Mouse (Mus musculus) kidney, adult 2 months (tissue): ENCODE measurements around the gene Rangap1. TPM values are rescaled to one million over a fixed set of nuclear protein-coding genes. Genes with fewer than 3 reads are reported as not detected.

Source experiments
- DNase-seq: peaks from one replicate; pipeline ENCODE4 v3.0.0; 2021
- H3K27ac ChIP-seq: fragments of 200-500 bp; 2 replicates; pipeline ENCODE4 v1.5.1; 2012; ENCODE audit warnings: low read depth, low read length, control low read depth, inconsistent platforms; ENCODE audit not compliant: insufficient read depth
- H3K27me3 ChIP-seq: fragments of 200-500 bp; replicated peaks from 2 replicates; pipeline ENCODE4 v1.6.1; 2012; ENCODE audit warnings: mild to moderate bottlenecking, moderate library complexity, low read length, inconsistent platforms; ENCODE audit not compliant: control insufficient read depth, insufficient read depth
- H3K36me3 ChIP-seq: fragments of 200-500 bp; 2 replicates; pipeline ENCODE4 v1.6.1; 2012; ENCODE audit warnings: mild to moderate bottlenecking, moderate library complexity, low read length, inconsistent platforms; ENCODE audit not compliant: control insufficient read depth, insufficient read depth
- H3K4me1 ChIP-seq: fragments of 200-500 bp; 2 replicates; pipeline ENCODE4 v1.6.1; 2011; ENCODE audit warnings: low read length; ENCODE audit not compliant: control insufficient read depth, insufficient read depth
- H3K4me3 ChIP-seq: fragments of 200-500 bp; 2 replicates; pipeline ENCODE4 v1.5.1; 2011; ENCODE audit warnings: mild to moderate bottlenecking, low read depth, low read length, control low read depth; ENCODE audit not compliant: insufficient read depth
- CTCF ChIP-seq: fragments of 200-500 bp; conservative IDR thresholded peaks from 2 replicates; pipeline ENCODE4 v1.5.1; 2011; ENCODE audit warnings: low read depth, mild to moderate bottlenecking, control low read depth, low read length, moderate library complexity, mixed read lengths; ENCODE audit not compliant: insufficient read depth, insufficient read length
- POLR2A ChIP-seq: fragments of 200-500 bp; IDR thresholded peaks from one replicate; pipeline ENCODE4 v1.6.1; 2011; ENCODE audit warnings: low read depth, low read length, control low read depth
- WGBS: fragments of 180-500 bp; shearing (Covaris S2); methylation state at CpG from one replicate; pipeline ENCODE4 v1.1.7; 2018; 5-methylcytosine and 5-hydroxymethylcytosine counted together
- polyA plus RNA-seq: library from polyadenylated mRNA; depleted of rRNA; stranded (reverse); fragments of >200 nt; gene quantifications from 2 replicates; pipeline ENCODE4 v1.2.3, GENCODE M21; 2012

The Rangap1 gene
- polyA plus RNA-seq, 1 experiment: 25.8 TPM

DNA sequence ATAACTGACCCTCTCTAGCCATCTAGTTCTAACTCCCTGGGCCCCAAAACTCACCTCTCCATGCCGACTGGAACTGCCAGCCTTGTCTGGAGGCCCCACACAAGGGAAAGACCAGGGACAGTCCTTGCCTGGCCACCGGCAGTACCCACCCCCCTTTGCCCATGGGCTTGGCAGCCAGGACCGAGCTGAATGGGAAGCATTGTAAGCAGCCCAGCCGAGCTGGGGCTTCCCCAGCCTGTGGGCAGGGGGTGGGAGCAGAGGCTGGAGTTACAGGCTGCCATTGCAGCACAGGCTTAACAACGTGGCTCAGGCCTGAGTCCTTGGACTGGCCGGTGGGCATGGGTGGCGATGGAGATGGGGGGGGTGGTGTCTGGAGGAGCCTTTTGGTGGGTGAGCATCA is 48.2 kb downstream of the Rangap1 start, which contains the start of gene Chadl:
Chadl (minus strand) TSS at position 113 of the 400 bp plus-strand sequence.
- WGBS: 73% methylated on average over 7 of the region's 7 CpGs
- Histone ChIP-seq H3K27ac (no peak within 1 kb of the TSS), H3K36me3 (no peaks in the 10 kb centered on the region), H3K4me1 (peaks cover 11% of the 10 kb centered on the region), H3K4me3 (no peak within 1 kb of the TSS), H3K27me3 (no peaks in the 10 kb centered on the region)
- no peak for TF ChIP-seq CTCF
- TF ChIP-seq POLR2A: no peak
- DNase-seq: no peak

GRCm38 (mm10) chr15:81694891-81695290 is 50.4 kb downstream of the Rangap1 start:
- H3K36me3 ChIP-seq: no peaks in the 10 kb centered on the region
- 42% methylated on average over 18 of the region's 19 CpGs for WGBS
- H3K4me3 ChIP-seq: peak overlapping the region; percentile 64
- TF ChIP-seq CTCF (no peak), POLR2A (no peak)
- DNase-seq: no peak
- peak overlapping the region; percentile 47; the same call in 1 of the 2 replicates for H3K27ac ChIP-seq
- H3K27me3 ChIP-seq: no peaks in the 10 kb centered on the region
- H3K4me1 ChIP-seq: peaks cover 6% of the 10 kb centered on the region

DNA sequence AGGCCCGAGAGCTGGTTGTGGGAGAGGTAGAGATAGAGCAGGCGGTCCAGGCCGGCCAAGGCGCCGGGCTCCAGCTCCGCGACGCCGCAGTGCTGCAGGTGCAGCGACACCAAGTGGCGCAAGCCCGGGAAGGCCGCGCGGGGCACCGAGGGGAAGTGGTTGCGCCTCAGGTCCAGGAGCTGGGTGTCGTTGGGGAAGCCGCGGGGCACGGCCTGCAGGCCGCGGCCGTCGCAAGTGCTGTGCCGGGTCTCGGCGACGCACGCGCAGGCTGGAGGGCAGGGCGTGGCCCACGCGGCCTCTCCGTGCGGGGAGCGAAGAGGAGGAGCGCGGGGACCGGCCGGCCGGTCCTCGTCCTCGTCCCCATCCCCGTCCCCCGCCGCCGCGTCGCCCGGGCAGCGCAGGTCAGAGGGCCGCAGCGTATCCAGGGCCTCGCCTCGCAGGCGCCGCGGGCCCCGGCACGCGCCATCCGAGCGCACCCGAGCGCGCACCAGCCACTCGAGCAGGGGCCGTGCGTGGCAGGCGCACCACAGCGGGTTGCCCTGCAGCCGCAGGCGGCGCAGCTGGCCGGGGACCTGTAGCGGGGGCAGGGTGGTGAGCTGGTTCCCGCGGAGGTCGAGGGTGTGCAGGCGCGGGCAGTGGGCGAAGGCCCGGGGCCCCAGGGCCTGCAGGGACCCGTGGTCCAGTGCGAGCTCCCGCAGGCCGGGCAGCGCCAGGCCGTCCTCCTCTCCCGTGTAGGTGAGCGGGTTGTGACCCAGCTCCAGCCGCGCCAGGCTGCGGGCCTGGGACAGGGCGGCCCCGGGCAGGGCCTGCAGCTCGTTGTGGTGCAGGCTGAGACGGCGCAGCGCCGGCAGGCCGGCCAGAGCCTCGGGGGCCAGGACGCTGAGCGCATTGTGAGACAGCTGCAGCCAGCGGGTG is 51.1 kb downstream of the Rangap1 start:
- Histone ChIP-seq H3K4me3 (peak overlapping the region; percentile 64), H3K27me3 (no peaks in the 10 kb centered on the region), H3K4me1 (peaks cover 5% of the 10 kb centered on the region; the same call in 1 of the 2 replicates), H3K36me3 (no peaks in the 10 kb centered on the region), H3K27ac (peak overlapping the region; percentile 47)
- TF ChIP-seq POLR2A (no peak), CTCF (peak; percentile 54)
- peak; percentile 89 for DNase-seq
- under 1% methylated on average over 107 of the region's 107 CpGs for WGBS

- H3K27ac ChIP-seq: no peak overlapping the region
- WGBS: 3% methylated on average over 41 of the region's 41 CpGs
Measured at GRCm38 (mm10) chr15:81693366-81693966, 51.9 kb downstream of the Rangap1 start.

GRCm38 (mm10) chr15:81680301-81680805 is 65.0 kb downstream of the Rangap1 start:
- TF ChIP-seq POLR2A: no peak
- no peak for TF ChIP-seq CTCF
- Histone ChIP-seq H3K4me3 (no peak overlapping the region), H3K4me1 (no peaks in the 10 kb centered on the region), H3K36me3 (no peaks in the 10 kb centered on the region; the same call in 1 of the 2 replicates), H3K27ac (no peak overlapping the region), H3K27me3 (no peaks in the 10 kb centered on the region)
- DNase-seq: no peak
- over 99% methylated on average over 4 of the region's 4 CpGs for WGBS

More at GRCm38 (mm10) chr15:81693366-81693966, 51.9 kb downstream of the Rangap1 start:
- TF ChIP-seq CTCF: no peak
- TF ChIP-seq POLR2A: no peak
- Histone ChIP-seq H3K27me3 (no peaks in the 10 kb centered on the region), H3K36me3 (no peaks in the 10 kb centered on the region), H3K4me3 (peak overlapping the region; percentile 64), H3K4me1 (peaks cover 5% of the 10 kb centered on the region; the same call in 1 of the 2 replicates)
- DNase-seq: no peak

GRCm38 (mm10) chr15:81676637-81677036 is 68.7 kb downstream of the Rangap1 start:
- TF ChIP-seq CTCF: no peak
- TF ChIP-seq POLR2A: no peak
- Histone ChIP-seq H3K36me3 (no peaks in the 10 kb centered on the region), H3K4me3 (no peak overlapping the region), H3K27ac (no peak overlapping the region), H3K4me1 (no peaks in the 10 kb centered on the region), H3K27me3 (no peaks in the 10 kb centered on the region)
- no peak for DNase-seq
- WGBS: 55% methylated on average over 3 of the region's 3 CpGs
